Mouse (Mus musculus): Measurements from ENCODE around the gene Idh1.
A peak's percentile ranks its signal among the peaks of the same experiment; 100 is the strongest.

Gene Idh1

DNA sequence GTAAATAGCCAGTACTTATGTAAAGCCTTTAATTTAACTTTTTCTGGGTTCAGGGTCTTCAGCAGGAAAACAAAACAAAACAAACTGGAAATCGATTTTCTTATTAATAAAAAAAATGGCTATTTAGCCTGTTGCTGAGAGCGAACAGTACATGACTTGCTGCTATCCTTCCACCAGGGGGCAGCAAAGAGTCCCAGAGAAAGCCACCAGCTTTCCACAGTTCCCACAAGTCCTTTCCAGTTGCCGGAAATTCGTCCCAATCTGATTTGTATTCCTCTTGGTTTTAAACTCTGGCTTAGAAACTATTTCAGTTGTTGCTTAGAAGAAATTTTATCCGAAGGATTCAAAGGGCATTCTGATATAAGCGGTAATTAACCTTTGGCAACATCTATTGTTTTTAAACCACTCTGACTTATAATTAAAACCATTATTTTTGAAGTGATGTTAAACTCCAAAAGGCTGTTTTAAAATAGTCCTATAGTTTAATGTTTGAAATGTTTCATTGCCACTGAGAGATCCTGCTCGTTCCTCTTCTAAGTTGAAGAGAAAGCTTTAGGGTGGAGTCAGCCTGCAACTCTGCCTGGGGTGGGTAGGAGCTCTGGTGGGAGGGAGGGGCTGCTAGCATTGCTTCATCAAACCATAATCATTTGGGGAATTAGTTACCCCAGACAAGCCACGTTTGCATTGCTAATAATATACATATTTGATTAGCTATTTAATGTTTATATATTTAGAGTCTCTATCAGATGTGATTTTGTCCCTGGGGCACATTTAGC, 74.1 kb downstream of the Idh1 start:
- peak; percentile 72 for DNase-seq

- DNase-seq, result no peak
These were observed 76.4 kb downstream of the Idh1 start for GRCm38 (mm10) chr1:65109756-65110435.

DNA sequence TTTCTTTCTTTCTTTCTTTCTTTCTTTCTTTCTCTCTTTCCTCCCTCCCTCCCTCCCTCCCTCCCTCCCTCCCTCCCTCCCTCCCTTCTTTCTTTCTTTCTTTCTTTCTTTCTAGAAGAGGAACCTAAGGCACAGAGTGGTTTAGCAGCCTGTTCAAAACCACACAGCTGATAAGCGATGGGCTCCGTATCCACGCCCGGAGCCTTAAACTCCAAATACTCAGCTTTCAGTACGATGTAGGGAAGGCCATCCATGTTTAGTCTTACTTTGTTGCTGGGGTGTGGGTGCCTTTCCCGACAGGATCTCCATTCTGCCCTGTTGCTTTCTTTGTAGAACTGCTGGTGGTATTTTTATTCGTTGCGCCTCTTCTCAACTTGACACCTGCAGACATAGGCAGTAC, 77.1 kb downstream of the Idh1 start:
- DNase-seq, result no peak

Measured in kidney, adult 18-20 months (tissue).